Mouse (Mus musculus): ENCODE measurements around the gene Ube3b. TPM values are rescaled to one million over a fixed set of nuclear protein-coding genes. Genes with fewer than 3 reads are reported as not detected.

The Ube3b gene
- polyA plus RNA-seq, 1 experiment from 2014 or later = 59.4 TPM

DNA sequence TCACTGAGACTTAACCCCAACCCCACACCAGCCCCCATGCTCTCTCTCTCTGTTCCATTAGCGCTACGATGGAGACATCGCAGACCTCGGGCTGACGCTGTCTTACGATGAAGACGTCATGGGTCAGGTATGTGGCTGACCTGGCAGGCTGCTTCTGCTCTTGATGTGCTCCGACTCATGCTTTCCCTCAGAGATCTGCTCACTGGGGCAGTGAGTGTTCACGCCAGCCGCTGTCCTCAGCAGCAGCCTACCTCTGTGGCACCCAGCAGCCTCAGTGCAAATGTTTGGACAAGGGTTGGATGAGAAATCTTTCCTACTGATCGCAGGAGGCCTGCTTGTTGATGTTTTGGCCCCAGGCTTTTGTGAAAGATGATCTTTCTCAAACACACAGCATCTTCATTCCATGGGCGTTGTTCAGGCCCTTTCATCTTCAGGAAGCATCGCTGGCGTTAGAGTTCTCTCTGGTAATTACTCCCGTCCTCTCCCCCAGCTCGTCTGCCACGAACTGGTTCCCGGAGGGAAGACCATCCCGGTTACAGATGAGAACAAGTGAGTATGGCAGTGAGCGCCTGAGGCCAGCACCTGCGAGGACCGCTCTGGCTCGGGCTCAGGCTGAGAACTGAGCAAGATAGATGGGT, 32.1 kb downstream of the Ube3b start:
- no peak overlapping the region for H3K4me3 ChIP-seq
- H3K4me1 ChIP-seq = no peaks in the 10 kb centered on the region
- no peak overlapping the region for H3K27ac ChIP-seq (replicated peaks)
- no peaks in the 10 kb centered on the region for H3K27me3 ChIP-seq
- 85% methylated on average over 23 of the region's 23 CpGs for WGBS
- ATAC-seq (ENCODE audit: low FRiP score, low read depth) = no peak
- H3K9ac ChIP-seq (replicated peaks) = no peak overlapping the region
- H3K4me2 ChIP-seq (replicated peaks) = no peak overlapping the region
- H3K9me3 ChIP-seq = no peaks in the 10 kb centered on the region
- H3K36me3 ChIP-seq = peaks cover 100% of the 10 kb centered on the region

DNA sequence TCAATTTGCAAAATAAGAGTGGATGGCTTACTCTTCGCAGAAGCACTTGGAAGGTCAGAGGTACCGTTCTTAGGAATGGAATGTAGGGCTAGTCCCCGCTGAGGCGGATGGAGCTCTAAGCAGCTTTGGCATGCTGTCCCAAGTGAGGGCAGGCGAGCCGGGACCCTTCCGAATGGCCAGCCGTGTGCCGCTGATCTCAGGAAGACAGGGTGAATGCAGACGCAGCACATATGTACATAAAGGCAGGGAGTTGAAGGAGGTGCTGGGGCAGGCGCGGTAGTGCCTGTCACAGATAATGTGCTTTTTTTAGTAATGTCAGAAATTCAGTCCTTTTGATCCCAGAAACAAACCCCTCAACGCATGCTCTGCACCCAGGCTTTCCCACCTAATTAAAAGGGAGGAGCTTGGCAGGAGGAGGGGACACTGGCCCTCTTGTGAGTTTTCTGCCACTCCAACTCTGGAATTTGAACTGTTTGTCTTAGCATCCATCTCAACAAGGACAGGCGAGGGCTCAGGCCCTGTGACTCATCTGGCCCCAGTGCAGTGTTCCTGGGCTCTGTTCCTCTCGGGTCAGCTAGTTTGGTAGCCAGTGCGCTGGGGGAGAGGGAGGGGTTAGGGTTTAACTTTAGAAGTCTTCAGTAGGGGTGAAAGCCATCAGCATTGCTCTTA, 32.8 kb downstream of the Ube3b start:
- Histone ChIP-seq H3K36me3 (peaks cover 100% of the 10 kb centered on the region), H3K27me3 (no peaks in the 10 kb centered on the region), H3K4me1 (no peaks in the 10 kb centered on the region), H3K9me3 (no peaks in the 10 kb centered on the region), H3K4me3 (no peak overlapping the region), H3K9ac (replicated peaks) (no peak overlapping the region), H3K4me2 (replicated peaks) (no peak overlapping the region), H3K27ac (replicated peaks) (no peak overlapping the region)
- WGBS = 87% methylated on average over 16 of the region's 16 CpGs
- ATAC-seq (ENCODE audit: low FRiP score, low read depth) = no peak

DNA sequence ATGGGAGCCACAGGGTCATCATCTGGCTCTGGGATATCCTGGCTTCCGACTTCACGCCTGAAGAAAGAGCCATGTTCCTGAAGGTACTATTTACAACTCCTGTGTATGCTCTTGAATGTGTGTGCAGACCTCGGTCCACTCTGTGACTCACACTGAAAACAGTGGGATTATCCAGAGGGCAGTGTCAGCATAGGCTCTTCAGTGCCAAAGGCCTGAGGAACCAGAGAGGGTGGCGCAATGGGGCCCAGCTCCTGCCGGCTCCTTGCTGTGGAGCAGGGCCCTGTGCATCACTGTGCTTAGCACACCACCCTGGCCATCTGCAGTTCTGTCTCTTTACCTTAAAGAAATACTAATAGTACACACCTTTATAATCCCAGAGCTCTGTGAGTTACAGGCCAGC, 35.2 kb downstream of the Ube3b start:
- peaks cover 100% of the 10 kb centered on the region for H3K36me3 ChIP-seq

GRCm38 (mm10) chr5:114416855-114417254, 36.4 kb downstream of the Ube3b start:
- ATAC-seq (ENCODE audit: low FRiP score, low read depth) = no peak
- Histone ChIP-seq H3K9ac (replicated peaks) (no peak overlapping the region), H3K4me3 (no peak overlapping the region), H3K27me3 (no peaks in the 10 kb centered on the region), H3K9me3 (no peaks in the 10 kb centered on the region), H3K4me1 (no peaks in the 10 kb centered on the region), H3K4me2 (replicated peaks) (no peak overlapping the region), H3K27ac (replicated peaks) (no peak overlapping the region), H3K36me3 (peaks cover 99% of the 10 kb centered on the region)
- WGBS = 90% methylated on average over 8 of the region's 8 CpGs

More for the DNA sequence above, 35.2 kb downstream of the Ube3b start:
- no peak overlapping the region for H3K9ac ChIP-seq (replicated peaks)
- ATAC-seq (ENCODE audit: low FRiP score, low read depth) = no peak
- H3K4me3 ChIP-seq = no peak overlapping the region
- H3K9me3 ChIP-seq = no peaks in the 10 kb centered on the region
- H3K4me1 ChIP-seq = no peaks in the 10 kb centered on the region
- 94% methylated on average over 5 of the region's 5 CpGs for WGBS
- H3K27me3 ChIP-seq = no peaks in the 10 kb centered on the region
- H3K27ac ChIP-seq (replicated peaks) = no peak overlapping the region
- H3K4me2 ChIP-seq (replicated peaks) = no peak overlapping the region

DNA sequence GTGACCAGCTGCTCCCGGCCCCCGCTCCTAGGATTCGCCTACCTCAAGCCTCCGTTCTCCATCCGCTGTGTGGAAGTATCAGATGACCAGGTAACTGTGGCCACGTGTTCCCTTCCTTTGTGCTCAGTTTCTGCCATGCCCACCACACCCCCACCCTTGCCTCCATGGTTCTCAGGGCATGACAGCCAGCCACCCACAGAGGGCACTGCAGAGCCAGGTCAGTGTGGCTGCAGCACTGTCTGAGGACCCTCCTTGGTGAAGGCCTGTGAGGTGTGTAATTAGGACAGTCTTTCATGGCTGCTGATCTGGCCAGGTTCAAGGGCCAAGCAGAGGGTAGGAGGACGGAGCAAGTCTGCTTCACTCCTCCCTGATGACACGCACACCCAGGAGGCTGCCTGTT, 38.1 kb downstream of the Ube3b start:
- H3K27me3 ChIP-seq = no peaks in the 10 kb centered on the region
- no peak overlapping the region for H3K9ac ChIP-seq (replicated peaks)
- no peak overlapping the region for H3K27ac ChIP-seq (replicated peaks)
- H3K4me3 ChIP-seq = no peak overlapping the region
- H3K4me1 ChIP-seq = 0 out of 2 replicates have a peak, but pooled peaks cover 3% of the 10 kb centered on the region
- peaks cover 82% of the 10 kb centered on the region for H3K36me3 ChIP-seq
- no peak overlapping the region for H3K4me2 ChIP-seq (replicated peaks)
- ATAC-seq (ENCODE audit: low FRiP score, low read depth) = no peak
- 86% methylated on average over 8 of the region's 8 CpGs for WGBS
- H3K9me3 ChIP-seq = no peaks in the 10 kb centered on the region

GRCm38 (mm10) chr5:114421561-114422298, 41.3 kb downstream of the Ube3b start:
- no peak overlapping the region for H3K9ac ChIP-seq (replicated peaks)
- no peaks in the 10 kb centered on the region for H3K9me3 ChIP-seq
- no peak overlapping the region for H3K4me3 ChIP-seq
- H3K36me3 ChIP-seq = peaks cover 50% of the 10 kb centered on the region
- H3K27me3 ChIP-seq = no peaks in the 10 kb centered on the region
- ATAC-seq (ENCODE audit: low FRiP score, low read depth) = no peak
- no peak overlapping the region for H3K27ac ChIP-seq (replicated peaks)
- 78% methylated on average over 11 of the region's 11 CpGs for WGBS
- no peak overlapping the region for H3K4me2 ChIP-seq (replicated peaks)
- 0 out of 2 replicates have a peak, but pooled peaks cover 5% of the 10 kb centered on the region for H3K4me1 ChIP-seq

DNA sequence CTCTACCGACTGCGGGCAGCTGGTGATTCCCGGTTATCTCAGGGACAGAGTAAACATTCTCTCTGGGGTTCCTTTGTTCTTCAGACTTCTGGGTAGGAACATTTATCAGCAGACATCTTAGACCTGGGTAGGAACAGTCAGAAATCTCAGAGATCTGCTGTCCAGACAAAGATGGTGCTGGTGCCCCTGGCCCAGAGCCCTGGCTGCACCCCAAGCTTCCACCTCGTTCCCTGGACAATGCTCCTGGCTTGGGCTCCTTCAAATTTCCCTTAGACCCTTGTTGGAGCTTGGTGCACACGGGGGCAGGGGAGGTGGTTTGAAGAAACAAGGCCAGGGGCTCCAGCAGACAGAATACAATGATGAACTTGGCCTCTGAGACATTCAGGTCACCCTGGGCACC, 42.2 kb downstream of the Ube3b start:
- Histone ChIP-seq H3K36me3 (peaks cover 41% of the 10 kb centered on the region), H3K9me3 (no peaks in the 10 kb centered on the region), H3K27ac (replicated peaks) (0 out of 2 replicates have a peak overlapping the region, but pooled peaks have one; percentile 30), H3K4me3 (no peak overlapping the region), H3K27me3 (no peaks in the 10 kb centered on the region), H3K9ac (replicated peaks) (no peak overlapping the region), H3K4me1 (0 out of 2 replicates have a peak, but pooled peaks cover 5% of the 10 kb centered on the region), H3K4me2 (replicated peaks) (no peak overlapping the region)
- no peak for ATAC-seq (ENCODE audit: low FRiP score, low read depth)
- WGBS = 50% methylated on average over 5 of the region's 5 CpGs

- no peak overlapping the region for H3K27ac ChIP-seq (replicated peaks)
- no peak for ATAC-seq (ENCODE audit: low FRiP score, low read depth)
- WGBS = 83% methylated on average over 5 of the region's 5 CpGs
- H3K4me1 ChIP-seq = 0 out of 2 replicates have a peak, but pooled peaks cover 5% of the 10 kb centered on the region
- H3K9me3 ChIP-seq = no peaks in the 10 kb centered on the region
- no peaks in the 10 kb centered on the region for H3K27me3 ChIP-seq
- no peak overlapping the region for H3K9ac ChIP-seq (replicated peaks)
- no peak overlapping the region for H3K4me3 ChIP-seq
- H3K4me2 ChIP-seq (replicated peaks) = no peak overlapping the region
- H3K36me3 ChIP-seq = peaks cover 28% of the 10 kb centered on the region
Measured at GRCm38 (mm10) chr5:114423961-114424360, 43.6 kb downstream of the Ube3b start.

GRCm38 (mm10) chr5:114426732-114427131, 46.3 kb downstream of the Ube3b start:
- Histone ChIP-seq H3K4me1 (0 out of 2 replicates have a peak, but pooled peaks cover 5% of the 10 kb centered on the region), H3K27me3 (no peaks in the 10 kb centered on the region), H3K36me3 (0 out of 2 replicates have a peak, but pooled peaks cover under 1% of the 10 kb centered on the region), H3K4me2 (replicated peaks) (no peak overlapping the region), H3K27ac (replicated peaks) (no peak overlapping the region), H3K4me3 (no peak overlapping the region), H3K9me3 (no peaks in the 10 kb centered on the region), H3K9ac (replicated peaks) (no peak overlapping the region)
- ATAC-seq (ENCODE audit: low FRiP score, low read depth) = no peak
- 83% methylated on average over 6 of the region's 6 CpGs for WGBS

DNA sequence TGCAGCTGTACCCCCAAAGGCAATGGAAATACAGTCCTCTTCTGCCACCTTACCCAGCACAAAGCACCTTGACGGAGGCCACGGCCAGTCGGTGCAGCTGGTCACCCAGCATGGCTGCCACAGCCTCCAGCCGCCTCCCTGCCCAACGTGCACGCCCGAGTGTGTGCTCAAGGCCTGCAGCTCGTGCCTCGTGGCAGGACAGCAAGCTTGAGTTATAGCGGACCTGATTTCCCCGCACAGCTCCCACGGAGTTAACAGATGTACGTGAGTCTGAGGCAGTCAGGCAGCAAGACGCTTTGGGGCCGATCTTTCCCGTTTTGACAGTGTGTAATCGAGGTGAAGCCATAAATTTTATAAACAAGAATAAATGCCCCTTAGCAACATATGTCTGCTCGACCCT, 48.2 kb downstream of the Ube3b start:
- Histone ChIP-seq H3K27me3 (no peaks in the 10 kb centered on the region), H3K4me3 (no peak overlapping the region), H3K9ac (replicated peaks) (no peak overlapping the region), H3K4me2 (replicated peaks) (no peak overlapping the region), H3K9me3 (no peaks in the 10 kb centered on the region), H3K36me3 (no peaks in the 10 kb centered on the region), H3K27ac (replicated peaks) (no peak overlapping the region), H3K4me1 (0 out of 2 replicates have a peak, but pooled peaks cover 2% of the 10 kb centered on the region)
- 82% methylated on average over 18 of the region's 18 CpGs for WGBS
- no peak for ATAC-seq (ENCODE audit: low FRiP score, low read depth)

- Histone ChIP-seq H3K4me2 (replicated peaks) (no peak overlapping the region), H3K9ac (replicated peaks) (no peak overlapping the region), H3K4me1 (no peaks in the 10 kb centered on the region), H3K4me3 (no peak overlapping the region), H3K36me3 (0 out of 2 replicates have a peak, but pooled peaks cover 6% of the 10 kb centered on the region), H3K27ac (replicated peaks) (no peak overlapping the region), H3K27me3 (no peaks in the 10 kb centered on the region), H3K9me3 (no peaks in the 10 kb centered on the region)
- ATAC-seq (ENCODE audit: low FRiP score, low read depth) = no peak
- WGBS = 86% methylated on average over 7 of the region's 7 CpGs
Measured at GRCm38 (mm10) chr5:114429781-114430180, 49.4 kb downstream of the Ube3b start.

GRCm38 (mm10) chr5:114434359-114434758, 54.0 kb downstream of the Ube3b start:
- H3K27me3 ChIP-seq = no peaks in the 10 kb centered on the region
- no peak overlapping the region for H3K9ac ChIP-seq (replicated peaks)
- H3K36me3 ChIP-seq = peaks cover 28% of the 10 kb centered on the region; the same call in 1 of the 2 replicates
- no peaks in the 10 kb centered on the region for H3K9me3 ChIP-seq
- no peak for ATAC-seq (ENCODE audit: low FRiP score, low read depth)
- H3K27ac ChIP-seq (replicated peaks) = no peak overlapping the region
- no peak overlapping the region for H3K4me3 ChIP-seq
- H3K4me1 ChIP-seq = no peaks in the 10 kb centered on the region
- WGBS = 93% methylated on average over 8 of the region's 8 CpGs
- H3K4me2 ChIP-seq (replicated peaks) = no peak overlapping the region
